Mouse (Mus musculus) hindbrain, embryonic 12.5 days (tissue): ENCODE results near the gene Cgn. TPM values are rescaled to one million over a fixed set of nuclear protein-coding genes. Genes with fewer than 3 reads are reported as not detected.

Experiments
- ATAC-seq: fragments of 200-750 bp; cut with Nextera tagmentation; 2 replicates; pipeline ENCODE4 v1.8.0; 2017; ENCODE audit warnings: moderate TSS enrichment; ENCODE audit not compliant: low FRiP score
- H3K27ac ChIP-seq: fragments of 300-500 bp; sonication (generic); 2 replicates; pipeline ENCODE4 v1.5.1; 2016; ENCODE audit warnings: mild to moderate bottlenecking
- H3K27me3 ChIP-seq: fragments of 300-500 bp; sonication (generic); 2 replicates; pipeline ENCODE4 v1.6.1; 2016; ENCODE audit warnings: mild to moderate bottlenecking
- H3K36me3 ChIP-seq: fragments of 300-500 bp; sonication (generic); 2 replicates; pipeline ENCODE4 v1.6.1; 2016; ENCODE audit warnings: mild to moderate bottlenecking
- H3K4me1 ChIP-seq: fragments of 300-500 bp; sonication (generic); 2 replicates; pipeline ENCODE4 v1.6.1; 2016
- H3K4me2 ChIP-seq: fragments of 300-500 bp; sonication (generic); replicated peaks from 2 replicates; pipeline ENCODE4 v1.6.1; 2016; ENCODE audit warnings: mild to moderate bottlenecking
- H3K4me3 ChIP-seq: fragments of 300-500 bp; sonication (generic); 2 replicates; pipeline ENCODE4 v1.5.1; 2016; ENCODE audit warnings: mild to moderate bottlenecking
- H3K9ac ChIP-seq: fragments of 300-500 bp; sonication (generic); 2 replicates; pipeline ENCODE4 v1.6.1; 2016; ENCODE audit warnings: mild to moderate bottlenecking, moderate library complexity
- H3K9me3 ChIP-seq: fragments of 300-500 bp; sonication (generic); replicated peaks from 2 replicates; pipeline ENCODE4 v1.6.1; 2016; ENCODE audit warnings: mild to moderate bottlenecking
- WGBS: fragments of 180-500 bp; shearing (Covaris S2); methylation state at CpG from one replicate; pipeline ENCODE4 v1.1.7; 2016; 5-methylcytosine and 5-hydroxymethylcytosine counted together
- polyA plus RNA-seq: library from polyadenylated mRNA; unstranded; fragments of >200 nt; fragmentation: Nextera tagmentation; extraction: Ambion mirVana; gene quantifications from 2 replicates; pipeline ENCODE4 v1.2.1, GENCODE M21; 2016

Gene Cgn
- polyA plus RNA-seq, 1 experiment from 2014 or later = 5.3 TPM

GRCm38 (mm10) chr3:94814063-94814462 is 27.8 kb upstream of the Cgn start:
- 83% methylated on average over 4 of the region's 4 CpGs for WGBS

GRCm38 (mm10) chr3:94813651-94814050 is 27.4 kb upstream of the Cgn start:
- H3K4me3 ChIP-seq = no peak overlapping the region
- ATAC-seq = no peak
- H3K9me3 ChIP-seq = no peaks in the 10 kb centered on the region
- no peaks in the 10 kb centered on the region for H3K36me3 ChIP-seq
- no peak overlapping the region for H3K9ac ChIP-seq
- no peaks in the 10 kb centered on the region for H3K4me1 ChIP-seq
- no peak overlapping the region for H3K27ac ChIP-seq
- WGBS = 89% methylated on average over 3 of the region's 3 CpGs
- no peak overlapping the region for H3K4me2 ChIP-seq
- no peaks in the 10 kb centered on the region for H3K27me3 ChIP-seq

More at GRCm38 (mm10) chr3:94814063-94814462, 27.8 kb upstream of the Cgn start:
- Histone ChIP-seq H3K9me3 (no peaks in the 10 kb centered on the region), H3K4me1 (no peaks in the 10 kb centered on the region), H3K4me2 (no peak overlapping the region), H3K36me3 (no peaks in the 10 kb centered on the region), H3K27ac (no peak overlapping the region), H3K4me3 (no peak overlapping the region), H3K27me3 (no peaks in the 10 kb centered on the region), H3K9ac (no peak overlapping the region)
- no peak for ATAC-seq

- WGBS = 19% methylated on average over 4 of the region's 4 CpGs
- Histone ChIP-seq H3K27me3 (no peaks in the 10 kb centered on the region), H3K27ac (no peak overlapping the region), H3K36me3 (no peaks in the 10 kb centered on the region), H3K4me2 (no peak overlapping the region), H3K4me3 (no peak overlapping the region), H3K4me1 (no peaks in the 10 kb centered on the region), H3K9ac (no peak overlapping the region), H3K9me3 (no peaks in the 10 kb centered on the region)
- ATAC-seq = no peak
Measured at GRCm38 (mm10) chr3:94811628-94812027, 25.3 kb upstream of the Cgn start.

- no peak overlapping the region for H3K27ac ChIP-seq
- no peak overlapping the region for H3K4me2 ChIP-seq
- no peak for ATAC-seq
- H3K4me3 ChIP-seq = no peak overlapping the region
- no peaks in the 10 kb centered on the region for H3K36me3 ChIP-seq
- no peaks in the 10 kb centered on the region for H3K9me3 ChIP-seq
- 0 out of 2 replicates have a peak, but pooled peaks cover 8% of the 10 kb centered on the region for H3K4me1 ChIP-seq
- H3K9ac ChIP-seq = no peak overlapping the region
- 91% methylated on average over 1 of the region's 1 CpGs for WGBS
- H3K27me3 ChIP-seq = no peaks in the 10 kb centered on the region
Measured at GRCm38 (mm10) chr3:94808296-94808695, 22.0 kb upstream of the Cgn start.

- Histone ChIP-seq H3K27ac (no peak overlapping the region), H3K27me3 (no peaks in the 10 kb centered on the region), H3K36me3 (no peaks in the 10 kb centered on the region), H3K4me2 (no peak overlapping the region), H3K9ac (no peak overlapping the region), H3K4me1 (0 out of 2 replicates have a peak, but pooled peaks cover 8% of the 10 kb centered on the region), H3K9me3 (no peaks in the 10 kb centered on the region), H3K4me3 (no peak overlapping the region)
- ATAC-seq = no peak
- WGBS = 86% methylated on average over 4 of the region's 4 CpGs
Measured at GRCm38 (mm10) chr3:94804976-94805375, 18.7 kb upstream of the Cgn start.

GRCm38 (mm10) chr3:94804146-94804545 is 17.9 kb upstream of the Cgn start:
- H3K27ac ChIP-seq = no peak overlapping the region
- H3K9me3 ChIP-seq = no peaks in the 10 kb centered on the region
- H3K4me3 ChIP-seq = no peak overlapping the region
- H3K9ac ChIP-seq = no peak overlapping the region
- no peaks in the 10 kb centered on the region for H3K36me3 ChIP-seq
- no peaks in the 10 kb centered on the region for H3K27me3 ChIP-seq
- no peak overlapping the region for H3K4me2 ChIP-seq
- WGBS = 7% methylated on average over 10 of the region's 10 CpGs
- H3K4me1 ChIP-seq = 0 out of 2 replicates have a peak, but pooled peaks cover 8% of the 10 kb centered on the region
- no peak for ATAC-seq

- H3K9ac ChIP-seq = no peak overlapping the region
- no peak for ATAC-seq
- no peaks in the 10 kb centered on the region for H3K36me3 ChIP-seq
- H3K4me2 ChIP-seq = no peak overlapping the region
- no peaks in the 10 kb centered on the region for H3K27me3 ChIP-seq
- no peaks in the 10 kb centered on the region for H3K4me1 ChIP-seq
- H3K4me3 ChIP-seq = no peak overlapping the region
- H3K9me3 ChIP-seq = no peaks in the 10 kb centered on the region
- H3K27ac ChIP-seq = no peak overlapping the region
Measured at GRCm38 (mm10) chr3:94796181-94796580, 9.9 kb upstream of the Cgn start.

GRCm38 (mm10) chr3:94795596-94796140 is 9.4 kb upstream of the Cgn start:
- Histone ChIP-seq H3K27me3 (no peaks in the 10 kb centered on the region), H3K36me3 (no peaks in the 10 kb centered on the region), H3K4me2 (no peak overlapping the region), H3K4me3 (no peak overlapping the region), H3K9ac (no peak overlapping the region), H3K4me1 (no peaks in the 10 kb centered on the region), H3K27ac (no peak overlapping the region), H3K9me3 (no peaks in the 10 kb centered on the region)
- WGBS = 56% methylated on average over 7 of the region's 7 CpGs
- no peak for ATAC-seq

- H3K27me3 ChIP-seq = no peaks in the 10 kb centered on the region
- no peak overlapping the region for H3K27ac ChIP-seq
- H3K9me3 ChIP-seq = no peaks in the 10 kb centered on the region
- H3K4me3 ChIP-seq = no peak overlapping the region
- no peak overlapping the region for H3K9ac ChIP-seq
- H3K4me1 ChIP-seq = no peaks in the 10 kb centered on the region
- no peaks in the 10 kb centered on the region for H3K36me3 ChIP-seq
- no peak overlapping the region for H3K4me2 ChIP-seq
- ATAC-seq = no peak
- 63% methylated on average over 2 of the region's 2 CpGs for WGBS
Measured at GRCm38 (mm10) chr3:94794359-94794758, 8.1 kb upstream of the Cgn start.

GRCm38 (mm10) chr3:94793672-94794071 is 7.4 kb upstream of the Cgn start:
- Histone ChIP-seq H3K9ac (no peak overlapping the region), H3K27ac (no peak overlapping the region), H3K36me3 (no peaks in the 10 kb centered on the region), H3K4me1 (no peaks in the 10 kb centered on the region), H3K27me3 (no peaks in the 10 kb centered on the region), H3K4me3 (no peak overlapping the region), H3K9me3 (no peaks in the 10 kb centered on the region), H3K4me2 (no peak overlapping the region)
- WGBS = 85% methylated on average over 2 of the region's 2 CpGs
- ATAC-seq = no peak

- H3K4me1 ChIP-seq = peaks cover 3% of the 10 kb centered on the region; the same call in 1 of the 2 replicates
- no peaks in the 10 kb centered on the region for H3K36me3 ChIP-seq
- no peak overlapping the region for H3K27ac ChIP-seq
- H3K4me2 ChIP-seq = no peak overlapping the region
- no peak for ATAC-seq
- no peak overlapping the region for H3K9ac ChIP-seq
- H3K4me3 ChIP-seq = no peak overlapping the region
- no peaks in the 10 kb centered on the region for H3K27me3 ChIP-seq
- no peaks in the 10 kb centered on the region for H3K9me3 ChIP-seq
- WGBS = 76% methylated on average over 2 of the region's 2 CpGs
Measured at GRCm38 (mm10) chr3:94792258-94792657, 6.0 kb upstream of the Cgn start.

- no peak for ATAC-seq
Measured at GRCm38 (mm10) chr3:94789516-94789915, 3.2 kb upstream of the Cgn start.

GRCm38 (mm10) chr3:94789071-94789470 is 2.8 kb upstream of the Cgn start:
- H3K9me3 ChIP-seq = no peaks in the 10 kb centered on the region
- H3K27me3 ChIP-seq = 0 out of 2 replicates have a peak, but pooled peaks cover 9% of the 10 kb centered on the region
- no peak for ATAC-seq
- no peak overlapping the region for H3K27ac ChIP-seq
- peaks cover 11% of the 10 kb centered on the region for H3K4me1 ChIP-seq
- H3K36me3 ChIP-seq = no peaks in the 10 kb centered on the region
- no peak overlapping the region for H3K9ac ChIP-seq
- H3K4me2 ChIP-seq = no peak overlapping the region
- 96% methylated on average over 1 of the region's 1 CpGs for WGBS
- H3K4me3 ChIP-seq = no peak overlapping the region

More at GRCm38 (mm10) chr3:94789516-94789915, 3.2 kb upstream of the Cgn start:
- Histone ChIP-seq H3K9ac (no peak overlapping the region), H3K9me3 (no peaks in the 10 kb centered on the region), H3K27me3 (0 out of 2 replicates have a peak, but pooled peaks cover 5% of the 10 kb centered on the region), H3K4me3 (no peak overlapping the region), H3K36me3 (no peaks in the 10 kb centered on the region), H3K4me2 (no peak overlapping the region), H3K4me1 (peaks cover 11% of the 10 kb centered on the region), H3K27ac (no peak overlapping the region)
- 86% methylated on average over 2 of the region's 2 CpGs for WGBS
